Mouse (Mus musculus) cerebellum, adult (tissue): ENCODE data around the gene Tssk1.
A peak's percentile ranks its signal among the peaks of the same experiment; 100 is the strongest.

ENCODE experiments used
- ATAC-seq: cut with Nextera tagmentation; 2 replicates; pipeline ENCODE4 v1.9.2; 2017; ENCODE audit warnings: mild to moderate bottlenecking, moderate library complexity, mixed read lengths; ENCODE audit not compliant: insufficient number of reproducible peaks, low FRiP score, low TSS enrichment

Tssk1 gene

GRCm38 (mm10) chr16:17893923-17894322 lies at the start of gene Tssk1:
Tssk1 (plus strand) TSS chr16:17894223.
- no peak for ATAC-seq

- no peak for ATAC-seq
Measured at GRCm38 (mm10) chr16:17848431-17848830, 45.6 kb upstream of the Tssk1 start.

- ATAC-seq = 0 out of 2 replicates have a peak, but pooled peaks have one; percentile 23
Measured at GRCm38 (mm10) chr16:17848928-17849327, 45.1 kb upstream of the Tssk1 start.

GRCm38 (mm10) chr16:17849486-17849885 lies 44.5 kb upstream of the Tssk1 start:
- no peak for ATAC-seq

GRCm38 (mm10) chr16:17851331-17851730 lies 42.7 kb upstream of the Tssk1 start:
- peak; percentile 22; the same call in 1 of the 2 replicates for ATAC-seq

GRCm38 (mm10) chr16:17851860-17852259 lies 42.2 kb upstream of the Tssk1 start:
- ATAC-seq = peak; percentile 85

- ATAC-seq = no peak
Measured at GRCm38 (mm10) chr16:17853263-17853662, 40.8 kb upstream of the Tssk1 start.

GRCm38 (mm10) chr16:17857157-17857556 lies 36.9 kb upstream of the Tssk1 start:
- no peak for ATAC-seq

GRCm38 (mm10) chr16:17858592-17858991 lies 35.4 kb upstream of the Tssk1 start:
- ATAC-seq = no peak

GRCm38 (mm10) chr16:17865293-17865692 lies 28.7 kb upstream of the Tssk1 start:
- no peak for ATAC-seq

- 0 out of 2 replicates have a peak, but pooled peaks have one; percentile 52 for ATAC-seq
Measured at GRCm38 (mm10) chr16:17865770-17866169, 28.3 kb upstream of the Tssk1 start.

GRCm38 (mm10) chr16:17871248-17871647 lies 22.8 kb upstream of the Tssk1 start:
- no peak for ATAC-seq

GRCm38 (mm10) chr16:17872995-17873394 lies 21.0 kb upstream of the Tssk1 start:
- no peak for ATAC-seq

GRCm38 (mm10) chr16:17875174-17875573 lies 18.8 kb upstream of the Tssk1 start:
- 0 out of 2 replicates have a peak, but pooled peaks have one; percentile 45 for ATAC-seq

GRCm38 (mm10) chr16:17876096-17876495 lies 17.9 kb upstream of the Tssk1 start:
- no peak for ATAC-seq

GRCm38 (mm10) chr16:17879571-17879970 lies 14.5 kb upstream of the Tssk1 start:
- no peak for ATAC-seq

GRCm38 (mm10) chr16:17882196-17882595 lies 11.8 kb upstream of the Tssk1 start:
- no peak for ATAC-seq

GRCm38 (mm10) chr16:17884116-17884515 lies 9.9 kb upstream of the Tssk1 start:
- ATAC-seq = no peak

- ATAC-seq = no peak
Measured at GRCm38 (mm10) chr16:17889689-17890341, 4.2 kb upstream of the Tssk1 start.

- no peak for ATAC-seq
Measured at GRCm38 (mm10) chr16:17890342-17890727, 3.7 kb upstream of the Tssk1 start.

- ATAC-seq = peak; percentile 65
Measured at GRCm38 (mm10) chr16:17890917-17891566, 3.0 kb upstream of the Tssk1 start.

GRCm38 (mm10) chr16:17891567-17891959 lies 2.5 kb upstream of the Tssk1 start, which contains the start of gene Gm20518:
Gm20518 (minus strand) TSS chr16:17891671.
- peak; percentile 78 for ATAC-seq
